8 mouse cellular contexts compared by ENCODE assay signal in the genomic region with DNA sequence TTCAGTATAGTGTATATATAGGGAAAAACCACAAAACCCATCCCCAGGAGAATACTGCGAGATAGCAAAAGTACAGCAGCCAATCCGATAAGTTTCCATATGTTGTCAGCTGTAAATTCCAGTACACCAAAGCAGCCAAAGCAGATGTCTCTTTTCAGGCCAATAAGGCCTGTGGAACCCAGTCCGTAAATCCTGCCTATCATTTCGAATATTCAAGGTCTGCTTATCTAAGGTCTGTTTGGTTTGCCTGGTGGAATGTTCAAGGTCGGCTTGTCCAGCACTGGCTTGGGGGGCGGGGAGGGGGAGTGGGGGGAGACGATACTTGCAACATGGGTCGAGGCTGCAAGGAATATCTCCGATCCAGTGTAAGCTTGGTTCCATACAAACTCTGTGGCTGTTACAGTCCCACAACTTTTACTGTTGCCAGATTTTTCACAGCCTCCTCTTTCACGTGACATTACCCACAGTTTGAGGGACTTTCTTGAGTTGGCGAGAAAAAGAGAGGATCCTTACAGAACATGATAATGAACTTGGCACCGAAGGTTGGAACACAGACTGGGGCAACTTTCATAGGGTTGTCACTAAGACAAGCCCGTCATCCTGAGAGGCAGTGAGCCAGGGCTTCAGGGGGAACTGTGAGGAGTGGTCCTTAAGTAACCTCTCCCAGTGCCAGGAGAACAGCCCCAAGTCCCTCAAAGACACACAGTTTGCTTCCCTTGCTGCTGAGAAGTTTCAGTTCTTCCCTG. TPM values are rescaled to one million over a fixed set of nuclear protein-coding genes. Genes with fewer than 3 reads are reported as not detected.
A peak's percentile ranks its signal among the peaks of the same experiment; 100 is the strongest.
DNase-seq lines count a peak whose midpoint lies in the region; ATAC-seq and TF ChIP-seq lines count a peak whose summit lies in the region.
"Not testable (repeated sequence)": the region's sequence is repeated elsewhere in the genome, so short reads cannot be mapped to it uniquely, and the experiment has no call there.

No protein-coding gene starts in this region.

- H3K27me3 ChIP-seq in heart, embryonic 16.5 days (ENCODE audit: control insufficient read depth, insufficient read depth, low read length); intestine, embryonic 16.5 days (replicated peaks; ENCODE audit: control insufficient read depth, insufficient read depth, low read length); kidney, postnatal 0 days (ENCODE audit: insufficient read depth, low read length); lung, embryonic 16.5 days (ENCODE audit: control insufficient read depth, insufficient read depth, low read depth, low read length); stomach, embryonic 16.5 days (ENCODE audit: control insufficient read depth, insufficient read depth, low read length): not testable (repeated sequence)

- H3K27ac ChIP-seq in heart, embryonic 16.5 days (ENCODE audit: low read length); kidney, postnatal 0 days; lung, embryonic 16.5 days (ENCODE audit: low read length): not testable (repeated sequence)
- H3K27ac ChIP-seq in intestine, embryonic 16.5 days (ENCODE audit: low read length): peak overlapping the region; percentile 24; the same call in 1 of the 2 replicates
- peak overlapping the region; percentile 42; the same call in 1 of the 2 replicates for H3K27ac ChIP-seq in stomach, embryonic 16.5 days (ENCODE audit: low read length)

- peak; percentile 23; the same call in 1 of the 2 replicates for ATAC-seq in frontal cortex, adult (ENCODE audit: low TSS enrichment)
- not testable (repeated sequence) for ATAC-seq in heart, embryonic 16.5 days (replicated peaks; ENCODE audit: extremely low read depth, insufficient read depth, low FRiP score); intestine, embryonic 16.5 days; kidney, postnatal 0 days (replicated peaks; ENCODE audit: low FRiP score, low read depth); stomach, embryonic 16.5 days (ENCODE audit: insufficient read depth, low FRiP score)
- ATAC-seq in lung, embryonic 16.5 days (ENCODE audit: low read depth): peak; percentile 55

- not testable (repeated sequence) for H3K9me3 ChIP-seq in heart, embryonic 16.5 days (replicated peaks; ENCODE audit: control insufficient read depth, low read length); intestine, embryonic 16.5 days (ENCODE audit: control insufficient read depth, low read length); kidney, postnatal 0 days (replicated peaks; ENCODE audit: low read length); lung, embryonic 16.5 days (ENCODE audit: control insufficient read depth, low read length); stomach, embryonic 16.5 days (replicated peaks; ENCODE audit: control insufficient read depth, low read length)

- peak overlapping the region; percentile 21; the same call in 1 of the 2 replicates for H3K4me2 ChIP-seq in heart, embryonic 16.5 days (ENCODE audit: low read depth, low read length)
- not testable (repeated sequence) for H3K4me2 ChIP-seq in intestine, embryonic 16.5 days (ENCODE audit: low read depth, low read length); kidney, postnatal 0 days (ENCODE audit: low read length); lung, embryonic 16.5 days (ENCODE audit: low read depth, low read length); stomach, embryonic 16.5 days (ENCODE audit: low read depth, low read length)

- H3K9ac ChIP-seq in heart, embryonic 16.5 days (ENCODE audit: low read length); intestine, embryonic 16.5 days (ENCODE audit: low read depth, low read length); kidney, postnatal 0 days (ENCODE audit: low read depth, low read length); lung, embryonic 16.5 days (ENCODE audit: low read length); stomach, embryonic 16.5 days (ENCODE audit: low read length): not testable (repeated sequence)

- not testable (repeated sequence) for TF ChIP-seq CTCF in brain, embryonic 14.5 days (IDR thresholded peaks at IDR 0.05; ENCODE audit: borderline replicate concordance, extremely low read depth, insufficient read depth, insufficient read length); kidney, postnatal 0 days (IDR thresholded peaks at IDR 0.05; ENCODE audit: low read depth)

- H3K4me3 ChIP-seq in heart, embryonic 16.5 days (ENCODE audit: low read length); intestine, embryonic 16.5 days (ENCODE audit: low read length); kidney, postnatal 0 days (replicated peaks; ENCODE audit: low read depth, low read length); lung, embryonic 16.5 days (ENCODE audit: low read length); stomach, embryonic 16.5 days (replicated peaks; ENCODE audit: low read length): not testable (repeated sequence)

- TF ChIP-seq POLR2A in brain, embryonic 14.5 days (IDR thresholded peaks at IDR 0.05; ENCODE audit: borderline replicate concordance, extremely low read depth, insufficient read depth, insufficient read length, poor library complexity, severe bottlenecking): not testable (repeated sequence)

- peak; percentile 46 to 68 for DNase-seq in adrenal gland, adult (ENCODE audit: inconsistent age in 2 of 2, low spot score in 1 of 2)
- DNase-seq in brain, embryonic 14.5 days (ENCODE audit: low read depth): peak; percentile 30
- peak; percentile 81 for DNase-seq in kidney, postnatal 0 days (ENCODE audit: low spot score)

- not testable (repeated sequence) for H3K36me3 ChIP-seq in heart, embryonic 16.5 days (ENCODE audit: control insufficient read depth, insufficient read depth); intestine, embryonic 16.5 days (ENCODE audit: control insufficient read depth, insufficient read depth, low read length); kidney, postnatal 0 days (ENCODE audit: insufficient read depth, low read length); lung, embryonic 16.5 days (ENCODE audit: control insufficient read depth, insufficient read depth, low read length); stomach, embryonic 16.5 days (ENCODE audit: control insufficient read depth, insufficient read depth, low read length)

- 40% methylated on average over 12 of the region's 13 CpGs for WGBS in heart, embryonic 16.5 days
- WGBS in intestine, embryonic 16.5 days: 43% methylated on average over 12 of the region's 13 CpGs
- 44% methylated on average over 12 of the region's 13 CpGs for WGBS in kidney, postnatal 0 days
- WGBS in lung, embryonic 16.5 days: 39% methylated on average over 12 of the region's 13 CpGs
- 39% methylated on average over 12 of the region's 13 CpGs for WGBS in stomach, embryonic 16.5 days

- H3K4me1 ChIP-seq in heart, embryonic 16.5 days (ENCODE audit: control insufficient read depth, insufficient read depth, low read length): peaks cover 23% of the 10 kb centered on the region
- peaks cover 16% of the 10 kb centered on the region for H3K4me1 ChIP-seq in intestine, embryonic 16.5 days (ENCODE audit: control insufficient read depth, insufficient read depth, low read length)
- not testable (repeated sequence) for H3K4me1 ChIP-seq in kidney, postnatal 0 days (replicated peaks; ENCODE audit: insufficient read depth, low read length); lung, embryonic 16.5 days (replicated peaks; ENCODE audit: control insufficient read depth, insufficient read depth, low read length)
- peaks cover 12% of the 10 kb centered on the region for H3K4me1 ChIP-seq in stomach, embryonic 16.5 days (ENCODE audit: control insufficient read depth, insufficient read depth, low read length)

RNA-seq across cellular contexts. Expression of gene Klhl25, which starts 56.8 kb away (rescaled TPM):
- 30.9 and 31.0 TPM in 2 replicates for polyA plus RNA-seq in brain, embryonic 14.5 days (2012; rRNA removed)
- 9.1 and 10.9 TPM in 2 replicates for polyA plus RNA-seq in heart, embryonic 16.5 days (2015; fragmentation: Nextera tagmentation; extraction: Ambion mirVana)
- 9.5 and 10.4 TPM in 2 replicates for polyA plus RNA-seq in intestine, embryonic 16.5 days (2015; fragmentation: Nextera tagmentation; extraction: Ambion mirVana)
- polyA plus RNA-seq in kidney, postnatal 0 days (2015; fragmentation: Nextera tagmentation; extraction: Ambion mirVana): 10.3 and 10.5 TPM in 2 replicates
- 20.5 and 21.6 TPM in 2 replicates for polyA plus RNA-seq in lung, embryonic 16.5 days (2015; fragmentation: Nextera tagmentation; extraction: Ambion mirVana)
- polyA plus RNA-seq in stomach, embryonic 16.5 days (2015; fragmentation: Nextera tagmentation; extraction: Ambion mirVana): 13.3 and 14.7 TPM in 2 replicates

Comparison
In these comparisons a context has a peak if more than half of its experiments do, and no peak if none do; other contexts are left out.
1. DNase-seq: peak in every context shown above with its lines; median percentile 81 in kidney, postnatal 0 days; 57 in adrenal gland, adult; 30 in brain, embryonic 14.5 days.